Mouse (Mus musculus) forebrain, embryonic 10.5 days (tissue): Measurements from ENCODE around the gene Coq10a. TPM values are rescaled to one million over a fixed set of nuclear protein-coding genes. Genes with fewer than 3 reads are reported as not detected.
A peak's percentile ranks its signal among the peaks of the same experiment; 100 is the strongest.

Experiments used
- DNase-seq: peaks from one replicate; pipeline ENCODE4 v3.0.0-alpha.2; 2017; ENCODE audit warnings: low spot score; ENCODE audit errors: extremely low spot score
- H3K27ac ChIP-seq: fragments of 300-500 bp; sonication (generic); 2 replicates; pipeline ENCODE4 v1.5.1; 2016; ENCODE audit warnings: mild to moderate bottlenecking
- H3K27me3 ChIP-seq: fragments of 300-500 bp; sonication (generic); 2 replicates; pipeline ENCODE4 v1.6.1; 2016; ENCODE audit warnings: mild to moderate bottlenecking; ENCODE audit not compliant: poor library complexity, severe bottlenecking
- H3K36me3 ChIP-seq: fragments of 300-500 bp; sonication (generic); replicated peaks from 2 replicates; pipeline ENCODE4 v1.6.1; 2016; ENCODE audit warnings: mild to moderate bottlenecking, moderate library complexity
- H3K4me1 ChIP-seq: fragments of 300-500 bp; sonication (generic); 2 replicates; pipeline ENCODE4 v1.6.1; 2016
- H3K4me3 ChIP-seq: fragments of 300-500 bp; sonication (generic); 2 replicates; pipeline ENCODE4 v1.5.1; 2016; ENCODE audit warnings: mild to moderate bottlenecking, moderate library complexity
- H3K9me3 ChIP-seq: fragments of 300-500 bp; sonication (generic); 2 replicates; pipeline ENCODE4 v1.6.1; 2016; ENCODE audit warnings: mild to moderate bottlenecking, moderate library complexity
- WGBS: fragments of 180-500 bp; shearing (Covaris S2); methylation state at CpG from one replicate; pipeline ENCODE4 v1.1.7; 2016; 5-methylcytosine and 5-hydroxymethylcytosine counted together
- polyA plus RNA-seq: library from polyadenylated mRNA; unstranded; fragments of >200 nt; fragmentation: Nextera tagmentation; extraction: Ambion mirVana; gene quantifications from 2 replicates; pipeline ENCODE4 v1.2.1, GENCODE M21; 2016

Coq10a gene
- polyA plus RNA-seq, 1 experiment from 2014 or later = 9.2 TPM

DNA sequence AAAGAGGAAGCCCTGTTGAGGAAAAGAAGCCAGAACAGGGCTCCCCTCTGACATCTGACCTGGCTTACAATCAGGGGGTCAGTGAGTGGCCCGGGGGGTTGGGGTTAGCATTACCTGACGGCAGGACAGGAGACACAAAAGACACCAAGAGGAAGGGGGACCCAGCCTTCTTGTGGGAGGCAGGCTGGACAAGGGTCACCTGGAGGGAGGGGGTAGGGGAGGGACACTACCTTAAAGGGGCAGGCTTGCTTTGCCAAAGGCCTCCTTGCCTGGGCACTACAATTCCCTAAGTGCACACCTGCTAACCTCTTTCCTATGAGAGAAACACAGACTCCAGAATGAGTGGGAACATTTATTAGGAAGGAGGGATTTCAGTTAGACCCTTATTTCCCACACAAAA is 32.3 kb upstream of the Coq10a start, which contains the start of gene Slc39a5:
Gene Slc39a5, minus strand, starts transcription at position 174 of the 400 bp plus-strand sequence.
- 12% methylated on average over 2 of the region's 2 CpGs for WGBS
- H3K4me3 ChIP-seq = no peak within 1 kb of the TSS; the same call in 1 of the 2 replicates
- peaks cover 31% of the 10 kb centered on the region for H3K4me1 ChIP-seq
- no peaks in the 10 kb centered on the region for H3K27me3 ChIP-seq
- no peaks in the 10 kb centered on the region for H3K9me3 ChIP-seq
- no peak within 1 kb of the TSS for H3K27ac ChIP-seq
- H3K36me3 ChIP-seq = peaks cover 62% of the 10 kb centered on the region
- no peak for DNase-seq

DNA sequence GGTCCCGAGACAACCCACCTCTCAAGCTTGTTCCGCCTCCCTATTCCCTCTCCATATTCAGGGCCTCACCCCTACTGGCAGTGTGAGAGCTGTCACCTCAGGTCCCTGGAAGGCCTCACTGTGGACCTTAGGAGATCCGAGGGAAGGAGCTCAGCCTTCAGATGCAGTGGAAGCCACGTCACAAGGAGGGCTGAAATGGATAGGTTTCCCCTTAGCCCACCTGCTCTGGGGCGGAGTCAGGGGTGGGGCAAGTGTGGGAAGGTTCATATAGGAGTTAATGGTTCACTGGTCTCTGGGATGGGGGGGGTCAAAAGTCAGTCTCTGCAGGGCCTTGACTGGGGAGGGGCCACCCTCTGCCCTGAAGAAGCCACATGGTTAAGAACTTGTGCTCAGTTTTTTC is 31.5 kb upstream of the Coq10a start:
- no peak for DNase-seq
- no peaks in the 10 kb centered on the region for H3K27me3 ChIP-seq
- no peak overlapping the region for H3K27ac ChIP-seq
- H3K9me3 ChIP-seq = no peaks in the 10 kb centered on the region
- H3K4me1 ChIP-seq = peaks cover 37% of the 10 kb centered on the region
- H3K36me3 ChIP-seq = peaks cover 62% of the 10 kb centered on the region
- no peak overlapping the region; the same call in 1 of the 2 replicates for H3K4me3 ChIP-seq
- 35% methylated on average over 5 of the region's 5 CpGs for WGBS

DNA sequence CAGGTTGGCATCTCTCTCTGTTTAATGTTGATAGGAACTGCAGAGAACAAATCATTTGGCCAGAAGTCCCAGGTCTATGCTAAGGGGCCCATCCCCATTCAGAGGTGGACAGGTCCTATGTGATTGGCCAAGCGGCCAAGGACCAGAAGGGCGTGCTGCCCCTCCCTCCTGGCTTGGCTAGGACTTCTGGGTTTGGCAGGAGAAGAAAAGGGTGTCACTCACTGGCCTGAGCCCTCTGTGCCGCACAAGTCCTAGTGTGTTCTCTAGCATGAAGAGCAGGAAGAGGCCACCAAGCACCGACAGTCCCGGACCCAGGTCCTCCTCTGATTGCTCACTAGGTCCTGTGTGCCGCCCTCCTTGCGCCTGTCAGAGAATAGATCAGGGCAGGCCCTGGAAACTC is 28.7 kb upstream of the Coq10a start:
- Histone ChIP-seq H3K4me1 (peaks cover 56% of the 10 kb centered on the region), H3K36me3 (peaks cover 68% of the 10 kb centered on the region), H3K27ac (no peak overlapping the region), H3K9me3 (no peaks in the 10 kb centered on the region), H3K27me3 (no peaks in the 10 kb centered on the region), H3K4me3 (no peak overlapping the region)
- WGBS = 71% methylated on average over 7 of the region's 7 CpGs
- no peak for DNase-seq

DNA sequence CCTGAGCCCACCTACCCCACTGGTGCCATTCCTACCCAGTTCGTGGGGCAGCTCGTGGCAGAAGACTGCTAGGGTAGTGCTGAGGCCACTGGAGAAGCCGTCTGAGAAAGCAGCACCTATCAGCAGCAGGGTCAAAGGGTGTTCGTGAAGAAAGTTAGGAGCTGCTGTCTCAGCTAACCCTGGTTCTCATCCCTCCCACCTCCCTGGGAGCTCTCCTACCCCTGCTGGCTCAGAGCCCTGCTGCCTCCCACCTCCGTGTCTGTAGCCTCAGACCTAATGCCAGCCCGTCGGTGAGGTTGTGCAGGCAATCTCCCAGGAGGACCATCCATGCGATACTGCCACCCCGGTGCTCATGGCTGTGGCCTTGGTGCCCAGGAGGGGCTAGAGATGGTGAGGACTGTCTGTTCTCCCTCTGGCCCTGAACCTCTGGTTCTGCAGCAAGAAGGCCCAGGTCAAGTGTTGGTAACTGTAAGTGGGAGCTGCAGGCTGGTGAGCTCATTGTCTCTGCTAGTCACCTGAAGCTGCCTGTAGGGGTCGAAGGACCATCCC is 28.0 kb upstream of the Coq10a start:
- no peak for DNase-seq
- 79% methylated on average over 10 of the region's 10 CpGs for WGBS
- Histone ChIP-seq H3K4me3 (no peak overlapping the region; the same call in 1 of the 2 replicates), H3K9me3 (no peaks in the 10 kb centered on the region), H3K4me1 (peaks cover 56% of the 10 kb centered on the region), H3K27ac (no peak overlapping the region), H3K36me3 (peaks cover 72% of the 10 kb centered on the region), H3K27me3 (no peaks in the 10 kb centered on the region)

DNA sequence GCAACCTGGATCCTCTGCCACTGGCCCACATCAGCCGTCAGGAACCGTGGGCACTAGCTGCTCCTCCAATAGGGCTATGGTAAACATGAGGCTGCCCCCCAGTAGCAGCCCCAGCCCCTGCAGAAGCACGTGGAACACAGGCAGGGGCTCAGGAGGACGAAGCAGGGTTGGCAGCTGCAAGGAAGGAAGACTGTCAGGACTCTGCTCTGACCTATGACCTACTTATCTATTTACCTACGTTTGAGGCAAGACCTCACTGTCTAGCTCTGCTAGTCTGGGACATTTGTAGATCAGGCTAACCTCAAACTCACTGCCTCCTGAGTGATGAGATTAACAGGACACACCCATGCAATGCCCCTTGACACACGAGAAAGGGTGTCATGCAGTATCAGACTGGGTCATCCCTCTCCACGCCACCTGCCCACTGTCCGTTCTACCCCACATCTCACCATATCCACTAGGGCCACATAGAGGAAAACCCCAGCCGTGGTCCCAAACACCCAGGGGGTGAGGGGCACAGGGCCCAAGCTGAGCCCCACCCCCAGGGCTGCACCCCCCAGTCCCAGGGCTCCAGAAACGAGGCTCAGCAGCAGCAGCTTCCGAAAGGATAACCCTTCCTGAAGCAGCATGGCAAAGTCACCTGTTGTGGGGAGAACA is 27.3 kb upstream of the Coq10a start:
- WGBS = 77% methylated on average over 11 of the region's 11 CpGs

DNA sequence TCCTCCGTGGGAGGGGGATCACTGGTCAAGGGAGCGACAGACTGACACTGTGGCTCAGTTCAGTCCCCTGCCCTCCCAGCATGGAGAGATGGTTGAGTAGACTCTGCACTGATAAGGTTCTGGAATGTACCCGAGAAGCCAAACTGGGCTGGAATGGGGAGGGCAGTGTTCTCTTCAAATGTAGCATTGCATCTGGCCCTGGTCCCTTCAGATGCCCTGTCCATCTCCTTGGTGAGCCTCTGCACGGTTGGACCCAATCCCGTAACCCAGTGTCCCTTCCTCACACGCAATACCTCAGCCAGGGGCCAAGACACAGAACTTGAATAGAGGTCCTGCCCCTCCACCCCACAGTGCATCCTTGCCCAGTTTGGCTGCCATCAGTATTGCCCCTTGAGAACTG is 23.1 kb upstream of the Coq10a start:
- Histone ChIP-seq H3K27me3 (no peaks in the 10 kb centered on the region), H3K4me3 (no peak overlapping the region), H3K36me3 (peaks cover 100% of the 10 kb centered on the region), H3K4me1 (peaks cover 28% of the 10 kb centered on the region), H3K9me3 (no peaks in the 10 kb centered on the region), H3K27ac (no peak overlapping the region)
- no peak for DNase-seq
- WGBS = 79% methylated on average over 6 of the region's 6 CpGs

More for the DNA sequence above, 27.3 kb upstream of the Coq10a start:
- H3K27me3 ChIP-seq = no peaks in the 10 kb centered on the region
- no peaks in the 10 kb centered on the region for H3K9me3 ChIP-seq
- H3K27ac ChIP-seq = no peak overlapping the region
- H3K36me3 ChIP-seq = peaks cover 72% of the 10 kb centered on the region
- H3K4me1 ChIP-seq = peaks cover 52% of the 10 kb centered on the region
- H3K4me3 ChIP-seq = no peak overlapping the region
- DNase-seq = no peak

DNA sequence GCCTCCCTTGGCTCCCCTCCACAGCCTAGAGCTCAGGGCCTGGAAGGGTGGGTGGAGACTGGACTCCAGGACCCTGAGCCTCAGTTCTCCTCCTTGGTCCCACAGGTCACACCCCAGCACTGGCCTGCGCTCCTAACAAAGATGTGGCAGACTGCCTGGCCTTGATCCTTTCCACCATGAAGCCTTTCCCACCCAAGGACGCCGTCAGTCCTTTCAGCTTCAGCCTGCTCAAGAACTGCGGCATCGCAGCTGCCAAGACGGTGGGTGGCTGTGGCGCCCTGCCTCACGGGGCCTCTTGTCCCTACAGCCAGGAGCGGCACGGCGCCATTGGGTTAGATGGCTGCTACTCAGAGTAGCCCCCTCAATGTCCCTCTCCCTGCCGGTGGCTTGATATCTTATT is 21.6 kb upstream of the Coq10a start:
- H3K36me3 ChIP-seq = peaks cover 100% of the 10 kb centered on the region
- H3K27me3 ChIP-seq = no peaks in the 10 kb centered on the region
- no peak for DNase-seq
- peaks cover 18% of the 10 kb centered on the region; the same call in 1 of the 2 replicates for H3K4me1 ChIP-seq
- H3K9me3 ChIP-seq = no peaks in the 10 kb centered on the region
- H3K4me3 ChIP-seq = no peak overlapping the region
- WGBS = 91% methylated on average over 12 of the region's 12 CpGs
- no peak overlapping the region for H3K27ac ChIP-seq

DNA sequence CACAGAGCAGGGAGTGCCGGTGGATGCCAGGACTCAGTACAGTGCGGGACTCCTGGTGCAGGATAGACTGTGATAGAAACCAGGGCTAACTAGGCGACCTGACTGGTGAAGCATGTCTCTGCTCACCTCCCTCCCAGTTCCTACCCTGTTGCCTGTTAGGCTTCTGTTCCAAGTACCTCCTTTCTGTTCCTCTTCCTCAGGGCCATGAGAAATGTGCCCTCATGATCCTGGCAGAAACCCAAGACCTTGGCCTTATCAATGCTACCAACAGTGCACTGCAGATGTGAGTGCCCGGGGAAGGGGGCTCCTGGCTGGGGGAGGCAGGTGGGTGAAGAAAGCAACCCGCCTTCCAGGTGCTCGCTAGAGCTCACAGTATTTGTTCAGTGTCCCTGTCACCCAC is 20.8 kb upstream of the Coq10a start:
- Histone ChIP-seq H3K4me3 (no peak overlapping the region), H3K9me3 (no peaks in the 10 kb centered on the region), H3K4me1 (peaks cover 15% of the 10 kb centered on the region; the same call in 1 of the 2 replicates), H3K27ac (no peak overlapping the region), H3K27me3 (no peaks in the 10 kb centered on the region), H3K36me3 (peaks cover 100% of the 10 kb centered on the region)
- no peak for DNase-seq
- 92% methylated on average over 6 of the region's 6 CpGs for WGBS

DNA sequence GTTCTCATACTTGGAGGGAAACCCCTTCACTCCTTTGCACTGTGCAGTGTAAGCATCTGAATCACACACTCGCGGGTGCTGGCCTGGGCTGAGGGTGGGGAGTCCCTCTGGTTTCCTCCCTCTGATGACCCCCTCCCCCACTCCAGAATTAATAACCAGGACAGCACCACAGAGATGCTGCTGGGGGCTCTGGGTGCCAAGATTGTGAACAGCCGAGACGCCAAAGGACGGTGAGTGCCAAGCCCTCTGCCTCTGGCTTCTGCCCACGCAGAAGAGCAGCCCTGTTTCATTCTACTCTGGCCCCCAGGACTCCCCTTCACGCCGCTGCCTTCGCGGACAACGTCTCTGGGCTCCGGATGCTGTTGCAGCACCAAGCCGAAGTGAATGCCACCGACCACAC is 20.1 kb upstream of the Coq10a start:
- Histone ChIP-seq H3K27ac (no peak overlapping the region), H3K4me1 (peaks cover 10% of the 10 kb centered on the region; the same call in 1 of the 2 replicates), H3K4me3 (no peak overlapping the region), H3K27me3 (no peaks in the 10 kb centered on the region), H3K9me3 (no peaks in the 10 kb centered on the region), H3K36me3 (peaks cover 100% of the 10 kb centered on the region)
- WGBS = 94% methylated on average over 14 of the region's 14 CpGs
- DNase-seq = no peak

DNA sequence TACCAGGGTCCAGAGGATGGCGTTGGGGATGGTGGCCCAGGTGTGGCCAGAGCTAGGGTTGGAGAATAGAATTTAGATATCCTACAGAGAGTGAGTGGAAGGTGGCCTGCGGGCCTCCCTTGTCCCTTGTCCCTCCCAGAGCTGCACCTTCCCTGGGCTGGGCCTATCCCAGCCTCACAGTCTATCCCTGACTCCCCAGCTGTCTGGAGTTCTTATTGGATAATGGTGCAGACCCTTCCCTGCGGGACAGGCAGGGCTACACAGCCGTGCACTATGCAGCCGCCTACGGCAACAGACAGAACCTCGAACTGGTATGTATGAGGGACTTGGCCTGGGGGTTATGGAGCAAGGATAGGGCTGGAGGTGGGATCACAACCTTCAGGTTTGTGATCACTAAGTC is 17.1 kb upstream of the Coq10a start:
- Histone ChIP-seq H3K9me3 (no peaks in the 10 kb centered on the region), H3K36me3 (peaks cover 100% of the 10 kb centered on the region), H3K27ac (no peak overlapping the region), H3K4me1 (no peaks in the 10 kb centered on the region), H3K4me3 (no peak overlapping the region), H3K27me3 (no peaks in the 10 kb centered on the region)
- DNase-seq = no peak
- WGBS = 89% methylated on average over 7 of the region's 7 CpGs

DNA sequence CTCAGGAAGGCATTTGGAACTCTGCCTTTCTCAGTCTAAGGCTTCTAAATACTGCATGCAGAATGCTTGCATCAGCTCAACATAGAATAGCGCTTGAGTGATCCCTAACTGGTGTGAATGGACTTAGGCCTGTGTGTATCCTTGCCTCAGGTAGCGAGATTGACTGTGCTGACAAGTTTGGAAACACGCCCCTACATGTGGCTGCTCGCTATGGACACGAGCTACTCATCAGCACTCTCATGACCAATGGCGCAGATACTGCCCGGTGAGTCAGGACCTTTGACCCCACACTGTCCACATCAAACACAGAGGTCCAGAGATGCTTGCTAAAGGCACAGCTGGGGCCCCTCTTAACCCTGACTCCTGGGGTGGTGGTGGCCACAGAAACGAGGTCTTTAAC is 13.7 kb upstream of the Coq10a start:
- Histone ChIP-seq H3K27me3 (no peaks in the 10 kb centered on the region), H3K27ac (no peak overlapping the region), H3K9me3 (no peaks in the 10 kb centered on the region), H3K4me3 (no peak overlapping the region), H3K4me1 (peaks cover 20% of the 10 kb centered on the region), H3K36me3 (peaks cover 97% of the 10 kb centered on the region)
- no peak for DNase-seq
- 89% methylated on average over 8 of the region's 8 CpGs for WGBS

DNA sequence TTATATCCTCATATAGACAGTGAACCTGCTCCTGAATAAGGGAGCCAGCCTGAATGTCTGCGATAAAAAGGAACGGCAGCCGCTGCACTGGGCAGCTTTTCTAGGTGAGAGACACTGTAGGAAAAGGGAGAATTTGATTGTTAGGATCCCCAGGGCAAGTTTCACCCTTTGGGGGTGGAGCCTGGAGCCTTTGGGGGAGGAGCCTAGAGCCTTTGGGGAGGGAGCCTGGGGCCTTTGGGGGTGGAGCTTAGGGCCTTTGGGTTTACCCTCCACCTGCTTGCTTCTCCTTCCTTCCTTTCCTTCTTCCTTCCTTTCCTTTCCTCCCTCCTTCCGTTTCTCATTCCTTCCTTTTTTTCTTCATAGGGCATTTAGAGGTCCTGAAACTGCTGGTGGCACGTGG is 11.8 kb upstream of the Coq10a start:
- no peak overlapping the region for H3K4me3 ChIP-seq

DNA sequence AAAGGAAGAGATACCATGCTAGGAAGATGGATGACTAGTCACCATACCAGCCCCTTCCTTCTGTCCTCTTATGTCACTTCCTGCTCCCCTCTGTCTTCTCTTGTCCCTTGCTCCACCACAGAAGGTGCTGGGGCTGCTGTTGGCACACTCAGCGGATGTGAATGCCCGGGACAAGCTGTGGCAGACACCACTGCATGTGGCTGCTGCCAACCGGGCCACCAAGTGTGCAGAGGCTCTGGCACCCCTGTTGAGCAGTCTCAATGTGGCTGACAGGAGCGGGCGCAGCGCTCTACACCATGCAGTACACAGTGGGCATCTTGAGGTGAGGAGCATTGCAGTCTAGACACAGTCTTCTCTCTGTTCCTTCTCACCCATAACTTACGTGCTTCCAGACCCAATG is 10.5 kb upstream of the Coq10a start:
- peaks cover 65% of the 10 kb centered on the region for H3K36me3 ChIP-seq
- no peak for DNase-seq
- H3K27me3 ChIP-seq = no peaks in the 10 kb centered on the region
- H3K9me3 ChIP-seq = no peaks in the 10 kb centered on the region
- WGBS = 97% methylated on average over 7 of the region's 7 CpGs
- peak overlapping the region; percentile 18 for H3K4me3 ChIP-seq
- H3K27ac ChIP-seq = no peak overlapping the region
- peaks cover 32% of the 10 kb centered on the region for H3K4me1 ChIP-seq

More for the DNA sequence above, 11.8 kb upstream of the Coq10a start:
- no peak overlapping the region for H3K27ac ChIP-seq
- 89% methylated on average over 5 of the region's 5 CpGs for WGBS
- H3K9me3 ChIP-seq = no peaks in the 10 kb centered on the region
- DNase-seq = no peak
- H3K27me3 ChIP-seq = no peaks in the 10 kb centered on the region
- H3K4me1 ChIP-seq = peaks cover 32% of the 10 kb centered on the region
- H3K36me3 ChIP-seq = peaks cover 78% of the 10 kb centered on the region
